Mouse (Mus musculus): ENCODE data around the gene Hspbap1.

The Hspbap1 gene

DNA sequence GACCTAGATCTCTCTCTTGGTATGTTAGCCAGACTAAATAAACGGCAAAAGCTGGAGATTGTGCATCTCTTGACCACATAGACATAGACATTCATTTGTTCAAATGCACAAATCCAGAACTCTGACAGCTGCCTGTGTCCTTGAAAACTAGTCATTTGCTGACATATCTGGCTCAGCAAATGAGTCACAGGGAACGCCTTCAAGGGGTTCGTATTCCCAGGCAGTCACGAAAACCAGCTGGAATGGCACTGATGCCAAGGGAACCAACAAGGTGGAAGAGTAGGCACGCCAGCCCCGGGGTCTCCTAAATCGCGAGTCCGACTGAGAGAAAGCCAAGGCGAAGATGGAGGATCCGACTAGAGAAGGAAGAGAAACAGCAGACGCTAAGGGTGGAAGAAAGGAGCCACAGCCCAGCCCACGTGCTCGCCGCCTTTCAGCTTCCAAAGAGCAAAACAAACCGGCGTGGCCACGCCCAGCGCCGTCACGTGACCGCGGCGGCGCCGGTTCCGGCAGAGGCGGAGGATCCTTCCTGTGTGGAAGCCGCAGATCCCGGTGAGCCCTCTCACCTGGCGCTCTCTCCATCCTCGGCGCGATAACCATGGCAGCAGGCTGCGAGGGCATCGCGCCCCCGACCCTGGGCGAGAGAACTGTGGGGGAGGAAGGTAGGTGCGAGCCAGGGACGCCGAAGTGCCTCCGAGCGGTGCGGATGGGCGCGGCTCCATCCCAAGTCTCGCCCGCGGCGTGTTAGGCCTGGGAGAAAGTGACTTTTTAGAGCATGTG is at the start of gene Hspbap1:
Gene Hspbap1, plus strand, starts transcription at position 498 of the 780 bp plus-strand sequence.
- peak; percentile 98 for DNase-seq (ENCODE audit: low read depth, low spot score)

DNA sequence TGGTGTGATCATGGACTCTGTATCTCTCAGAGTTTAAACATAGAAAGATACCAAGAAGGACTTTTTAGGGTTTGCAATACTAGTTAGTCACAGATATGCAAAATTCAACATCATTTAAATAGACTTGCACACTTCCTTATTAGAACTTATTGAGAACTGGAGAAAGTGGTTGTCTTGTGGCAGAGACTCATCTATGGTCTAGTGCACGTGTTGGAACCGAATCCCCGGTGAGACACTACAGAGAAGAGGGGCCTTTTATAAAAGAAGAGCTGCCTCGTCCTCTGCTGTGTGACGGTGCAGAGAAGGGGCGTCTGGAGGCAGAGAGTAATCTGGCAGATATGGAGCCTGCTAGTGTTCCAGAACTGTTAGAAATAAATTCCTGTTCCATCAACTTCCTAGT is 45.6 kb upstream of the Hspbap1 start:
- no peak for DNase-seq (ENCODE audit: low read depth, low spot score)

DNA sequence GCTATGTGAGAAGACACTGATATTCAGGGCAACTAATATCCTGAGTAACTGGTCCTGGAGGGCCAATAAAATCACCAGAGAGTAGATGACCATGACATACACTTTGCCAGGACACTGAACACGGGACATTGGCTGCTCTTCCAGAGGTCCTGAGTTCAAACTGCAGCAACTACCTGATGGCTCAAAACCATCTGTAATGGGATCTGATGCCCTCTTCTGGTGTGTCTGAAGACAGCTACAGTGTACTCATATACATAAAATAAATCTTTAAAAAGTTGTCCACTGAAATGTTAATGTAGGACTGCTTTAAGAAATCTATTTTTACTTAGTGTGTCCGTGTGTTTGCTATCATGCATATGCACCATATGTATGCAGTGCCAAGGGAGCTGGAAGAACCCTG is 43.6 kb upstream of the Hspbap1 start:
- no peak for DNase-seq (ENCODE audit: low read depth, low spot score)

DNA sequence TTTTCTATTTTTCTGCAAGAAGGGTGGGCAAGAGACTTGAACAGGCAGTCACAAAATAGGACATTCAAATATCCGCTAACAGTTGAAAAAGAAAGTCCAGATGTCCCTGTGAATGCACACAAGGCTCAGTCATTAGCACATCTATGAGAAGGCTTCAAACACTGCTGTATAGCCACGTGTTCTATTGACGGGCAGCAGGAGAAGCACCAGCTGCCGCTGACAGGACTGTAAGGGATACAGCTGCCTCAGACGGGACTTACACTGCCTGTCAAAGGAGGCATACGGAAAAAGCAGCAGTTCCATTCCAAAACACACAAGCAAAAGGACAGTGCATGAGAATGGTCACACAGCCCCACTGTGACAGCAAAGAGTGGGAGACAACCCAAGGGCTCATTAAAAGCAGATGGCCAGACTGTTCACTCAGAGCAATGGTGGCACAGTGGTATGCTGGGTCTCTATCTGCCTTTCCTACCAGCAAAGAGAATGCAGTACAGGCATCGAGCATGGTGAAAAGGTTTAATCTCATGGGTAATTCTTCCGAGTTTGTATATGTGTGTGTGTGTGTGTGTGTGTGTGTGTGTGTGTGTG is 40.9 kb upstream of the Hspbap1 start:
- peak; percentile 78 for DNase-seq (ENCODE audit: low read depth, low spot score)

DNA sequence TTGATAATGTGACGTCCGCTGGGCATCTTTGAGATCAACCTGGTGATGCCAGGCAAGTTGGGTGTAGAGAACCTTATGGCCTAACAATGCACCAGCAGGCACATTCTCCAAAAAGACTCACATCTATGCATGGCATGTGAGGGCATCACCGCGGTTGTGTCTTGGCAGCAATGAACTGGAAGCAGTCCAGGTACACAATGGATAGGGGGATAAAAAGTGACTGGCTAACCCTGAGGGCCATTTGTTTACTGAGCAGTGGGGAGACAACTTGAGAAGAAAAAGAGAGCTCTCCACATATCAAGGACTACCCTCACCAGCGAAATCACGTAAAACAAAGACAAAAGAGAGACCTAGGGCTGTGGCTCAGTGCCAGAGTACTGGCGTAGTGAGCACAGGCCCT is 38.1 kb upstream of the Hspbap1 start:
- no peak for DNase-seq (ENCODE audit: low read depth, low spot score)

DNA sequence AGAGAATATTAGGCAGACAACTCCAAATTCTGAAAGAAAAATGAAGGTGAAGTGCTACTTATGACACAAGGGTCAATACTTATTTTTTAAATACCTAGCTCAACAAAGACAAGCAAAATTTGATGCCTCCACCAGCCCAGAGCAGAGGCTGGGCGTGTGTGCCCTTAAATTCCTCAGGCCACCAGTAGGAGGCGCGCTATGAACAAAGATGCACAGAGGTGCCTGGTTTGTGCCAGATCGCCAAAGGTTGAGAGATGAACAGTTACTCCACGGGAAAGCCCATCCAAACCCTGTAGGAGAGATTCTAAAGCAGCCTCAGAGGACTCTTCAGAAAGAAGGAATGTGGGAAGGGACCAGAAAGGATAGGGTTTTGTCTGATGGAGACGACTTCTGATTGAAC is 36.1 kb upstream of the Hspbap1 start:
- peak; percentile 86 for DNase-seq (ENCODE audit: low read depth, low spot score)

DNA sequence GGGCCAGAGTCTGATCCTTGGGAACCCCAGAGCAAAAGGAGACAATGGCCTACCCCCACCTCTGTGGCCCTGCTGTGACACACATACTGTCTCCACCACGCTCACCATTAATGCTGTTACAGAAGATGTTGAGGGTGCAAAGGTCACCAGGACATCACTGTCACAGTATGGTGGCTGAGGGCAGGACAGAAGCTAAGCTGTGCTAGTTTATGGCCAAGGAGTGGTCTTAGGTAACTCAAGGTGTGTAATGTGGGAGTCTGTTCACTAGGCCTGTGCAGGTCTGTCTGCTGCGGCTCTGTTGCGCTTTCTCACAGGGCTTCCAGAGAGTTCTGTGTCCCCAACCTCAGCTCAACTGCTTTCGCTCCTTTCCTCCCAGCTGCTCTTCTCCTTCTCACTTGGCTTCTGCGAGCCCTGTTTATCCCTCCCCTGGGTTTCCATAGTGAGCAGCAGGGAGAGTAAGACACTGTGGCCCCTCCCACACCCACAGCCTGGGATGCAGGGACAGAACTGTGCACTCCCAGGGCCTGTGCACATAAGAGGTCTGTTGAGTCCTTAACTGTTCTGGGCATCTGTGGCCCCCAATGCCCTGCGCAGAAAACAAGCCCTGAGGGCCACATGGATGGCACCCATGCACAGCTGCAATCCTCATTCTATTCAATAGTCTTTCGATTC is 31.9 kb upstream of the Hspbap1 start:
- peak; percentile 27 for DNase-seq (ENCODE audit: low read depth, low spot score)

DNA sequence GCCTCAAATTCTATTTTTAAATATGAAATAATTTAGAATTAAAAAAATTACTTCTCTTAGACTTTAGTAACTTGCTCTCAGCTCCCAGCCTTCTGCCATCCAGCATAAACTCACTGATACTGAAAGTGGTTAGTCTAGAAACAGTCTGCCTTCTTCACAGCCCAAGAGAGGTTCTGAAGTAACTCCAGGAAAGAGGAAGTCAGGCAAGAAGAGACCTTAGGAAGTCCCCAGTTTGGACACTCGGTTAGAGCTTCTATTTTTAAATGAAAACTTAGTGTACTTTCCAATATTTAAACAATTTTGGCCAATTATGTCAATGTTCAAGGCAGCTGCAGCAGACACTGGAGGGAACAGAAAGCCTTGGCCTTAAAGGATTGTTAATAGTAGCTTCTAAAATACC is 30.6 kb upstream of the Hspbap1 start:
- DNase-seq (ENCODE audit: low read depth, low spot score), result no peak

DNA sequence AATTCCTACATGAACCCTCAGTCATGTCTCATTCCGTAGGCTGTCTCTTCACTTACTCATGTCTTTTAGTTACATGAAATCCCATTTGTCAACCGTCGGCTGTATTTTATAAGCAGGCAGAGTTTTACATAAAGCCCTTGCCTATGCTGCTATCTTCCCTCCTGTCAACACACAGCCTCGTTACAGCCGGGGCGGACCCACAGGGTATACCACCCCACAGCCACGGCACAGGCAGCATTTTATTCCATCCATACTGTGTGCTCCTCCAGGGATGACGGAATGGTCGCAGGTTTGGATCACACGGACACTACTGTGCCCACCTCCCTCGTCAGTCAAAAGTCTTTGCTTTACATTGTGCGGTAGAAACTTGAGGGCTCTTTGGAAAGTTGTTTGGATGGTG is 29.8 kb upstream of the Hspbap1 start:
- DNase-seq (ENCODE audit: low read depth, low spot score), result no peak

DNA sequence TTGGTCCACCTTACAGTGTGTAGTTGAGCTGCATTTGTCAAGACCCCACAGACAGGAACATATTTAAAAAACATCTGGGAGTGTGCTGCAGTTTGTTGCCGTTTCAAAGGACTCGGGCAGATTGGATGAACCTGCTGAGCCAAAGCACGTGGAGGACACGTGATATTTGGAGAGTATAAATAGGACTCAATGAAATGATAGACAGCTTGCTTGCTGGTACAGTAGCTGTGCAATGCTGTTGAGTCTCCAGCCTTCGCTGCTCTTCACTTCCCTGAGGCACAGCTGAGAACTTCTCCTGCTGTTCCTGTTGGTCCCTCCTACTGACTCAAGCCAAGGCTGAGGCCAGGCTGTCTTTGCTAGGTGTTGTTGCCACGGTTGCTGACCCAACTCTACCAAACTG is 29.2 kb upstream of the Hspbap1 start:
- DNase-seq (ENCODE audit: low read depth, low spot score), result no peak

DNA sequence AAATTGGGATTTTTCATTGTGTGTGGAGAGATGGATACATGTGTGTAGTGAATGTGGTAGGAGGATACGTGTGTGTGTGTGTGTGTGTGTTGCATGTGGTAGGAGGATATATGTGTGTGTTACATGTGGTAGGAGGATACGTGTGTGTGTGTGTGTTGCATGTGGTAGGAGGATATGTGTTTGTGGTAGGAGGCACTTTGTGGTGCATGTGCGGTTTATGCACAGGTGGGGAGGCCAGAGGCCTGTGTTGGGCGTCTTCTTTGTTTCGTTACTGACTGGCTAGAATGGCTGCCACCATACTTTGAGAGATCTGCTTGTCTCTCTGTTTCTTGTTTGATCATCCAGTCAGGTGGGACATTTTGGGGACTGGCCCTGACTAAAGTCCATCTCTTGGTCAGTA is 28.6 kb upstream of the Hspbap1 start:
- DNase-seq (ENCODE audit: low read depth, low spot score), result no peak

DNA sequence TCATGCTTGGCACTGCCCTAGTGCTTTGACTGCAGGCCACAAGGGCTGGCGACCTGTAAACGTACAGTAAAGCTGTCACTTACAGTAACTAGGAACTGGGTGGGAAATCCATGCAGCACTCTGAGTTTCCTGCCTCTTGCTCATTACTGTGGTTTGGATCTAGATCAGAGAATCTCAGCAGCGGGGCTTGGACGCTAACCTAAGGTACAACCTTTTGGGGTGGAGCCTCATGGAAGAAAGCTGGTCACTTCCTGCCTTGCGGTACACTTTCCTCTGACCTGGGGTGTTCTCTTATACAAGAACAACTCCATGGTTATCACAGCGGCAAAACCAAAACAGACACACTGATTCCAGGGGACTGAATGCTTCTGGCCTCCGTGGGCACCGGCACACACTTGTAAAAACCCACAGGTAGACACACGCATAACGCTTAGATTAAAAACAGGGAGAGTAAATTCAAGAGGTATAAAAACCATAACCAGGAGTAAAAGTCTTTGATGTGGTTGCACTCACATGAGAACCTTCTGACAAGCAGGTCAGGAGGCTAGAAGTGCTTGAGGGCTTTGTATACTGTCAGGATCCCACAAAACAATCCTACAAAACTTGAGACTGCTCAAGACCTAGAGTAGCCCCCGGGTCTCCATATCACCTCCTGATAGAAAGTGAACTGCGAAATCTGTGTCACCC is 27.8 kb upstream of the Hspbap1 start:
- DNase-seq (ENCODE audit: low read depth, low spot score), result no peak

DNA sequence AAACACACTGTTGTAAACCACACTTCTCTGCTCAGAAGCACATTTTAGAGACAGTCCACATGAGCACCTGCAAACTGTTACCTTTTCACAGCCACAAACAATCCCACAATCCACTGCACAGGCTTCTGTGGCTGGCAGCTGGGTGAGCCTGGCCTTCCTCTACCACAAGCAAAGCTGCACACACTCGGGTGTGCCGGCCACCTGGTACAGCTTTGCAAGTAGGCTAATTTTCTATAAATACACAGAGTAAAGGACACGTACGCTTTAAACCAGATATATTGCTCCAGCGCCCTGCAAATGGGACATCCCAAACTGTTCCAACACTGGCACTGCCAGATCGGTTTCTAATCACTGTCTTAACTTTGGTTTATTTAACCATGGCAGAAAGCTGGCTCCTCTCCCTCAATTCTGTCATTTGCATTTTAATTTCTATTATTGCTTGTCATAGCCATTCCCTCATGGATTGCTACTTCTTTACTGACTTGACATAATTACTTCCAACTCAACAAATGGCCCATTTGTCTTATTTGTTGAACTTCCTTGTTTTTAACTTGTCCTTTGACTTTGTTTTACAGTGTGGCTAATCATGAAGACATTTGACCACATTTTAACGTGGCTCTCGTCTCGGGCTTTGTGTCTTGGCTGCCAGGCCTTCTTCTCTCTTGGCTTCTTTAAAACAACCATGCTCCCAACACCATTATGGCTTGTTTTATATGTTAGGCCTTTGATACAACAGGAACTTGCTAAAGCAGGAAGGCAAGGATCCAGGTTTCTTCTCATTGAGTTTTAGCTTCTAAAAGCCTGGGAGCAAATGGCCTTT is 22.5 kb upstream of the Hspbap1 start:
- DNase-seq (ENCODE audit: low read depth, low spot score), result no peak

DNA sequence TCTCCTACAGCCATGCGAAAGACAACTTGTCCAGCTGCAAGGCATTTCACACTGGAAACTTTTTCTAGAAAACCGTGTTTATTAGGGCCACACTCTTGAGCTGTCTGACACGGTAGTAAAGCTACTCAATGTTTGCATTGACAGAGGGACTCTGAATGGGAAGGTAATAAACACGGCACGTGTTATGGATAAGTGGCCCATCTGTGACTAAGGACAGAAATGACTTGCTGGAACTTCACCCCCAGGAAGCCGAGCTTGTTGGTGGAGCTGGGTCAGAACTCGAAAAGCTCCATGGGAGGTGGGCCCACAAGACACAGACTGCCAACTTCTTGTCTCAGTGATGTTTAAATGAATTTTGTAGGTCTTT is 22.0 kb upstream of the Hspbap1 start:
- DNase-seq (ENCODE audit: low read depth, low spot score), result no peak

DNA sequence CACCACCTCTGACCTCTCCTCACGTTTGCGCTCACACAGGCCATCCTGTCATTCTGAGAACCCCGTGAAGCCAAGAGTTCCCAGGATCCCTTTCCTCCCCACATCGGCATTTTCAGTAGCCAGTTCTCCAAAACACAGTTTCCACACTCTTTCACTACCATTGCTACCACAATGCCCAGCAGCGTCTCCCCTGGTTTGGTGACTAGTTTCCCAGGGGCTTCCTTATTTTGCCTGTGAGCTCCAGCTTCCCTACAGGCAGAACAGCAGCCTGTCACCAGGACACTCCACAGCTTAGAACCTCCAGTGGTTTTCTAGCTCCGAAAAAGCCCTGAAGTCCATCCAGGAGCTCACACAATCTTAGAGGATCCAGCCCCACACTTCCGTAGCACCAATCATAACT is 20.8 kb upstream of the Hspbap1 start:
- no peak for DNase-seq (ENCODE audit: low read depth, low spot score)

DNA sequence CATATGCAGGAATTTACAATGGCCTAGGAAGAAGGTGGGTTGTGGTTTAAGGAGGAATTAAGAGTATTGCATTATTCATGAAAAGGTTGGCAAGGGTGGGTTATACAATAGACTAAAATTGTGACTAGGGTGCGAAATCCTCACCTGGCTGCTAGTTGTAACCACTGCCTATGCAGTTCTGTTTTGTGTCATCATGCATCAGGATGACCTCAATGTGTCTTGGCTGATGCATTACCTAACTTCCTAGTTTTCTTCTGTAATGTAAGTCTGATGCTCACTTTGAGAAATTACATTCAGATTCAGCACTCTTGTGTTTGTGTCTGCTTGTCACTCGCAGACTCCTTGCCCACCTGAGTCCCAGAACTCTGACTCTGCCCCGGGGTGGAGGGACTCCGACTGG is 18.3 kb upstream of the Hspbap1 start:
- no peak for DNase-seq (ENCODE audit: low read depth, low spot score)

DNA sequence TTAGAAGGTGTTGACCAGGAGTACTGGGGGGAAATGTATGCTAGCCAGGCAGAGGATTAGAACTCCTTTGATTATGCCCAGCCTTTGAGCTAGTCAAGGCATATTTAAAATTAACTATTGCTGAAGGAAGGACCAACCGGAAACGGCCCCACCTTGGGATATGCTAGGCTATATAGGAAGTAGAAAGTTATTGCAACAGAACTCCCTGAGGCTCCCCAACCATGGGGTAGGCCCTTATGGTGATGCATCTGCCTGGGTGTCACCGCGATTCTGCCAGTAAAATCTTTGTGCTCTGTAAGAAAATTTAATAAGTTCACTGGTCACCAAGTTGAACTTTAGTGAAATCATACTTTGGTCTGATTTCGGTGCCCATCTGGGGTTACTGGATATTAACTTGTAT is 16.2 kb upstream of the Hspbap1 start:
- DNase-seq (ENCODE audit: low read depth, low spot score), result no peak

DNA sequence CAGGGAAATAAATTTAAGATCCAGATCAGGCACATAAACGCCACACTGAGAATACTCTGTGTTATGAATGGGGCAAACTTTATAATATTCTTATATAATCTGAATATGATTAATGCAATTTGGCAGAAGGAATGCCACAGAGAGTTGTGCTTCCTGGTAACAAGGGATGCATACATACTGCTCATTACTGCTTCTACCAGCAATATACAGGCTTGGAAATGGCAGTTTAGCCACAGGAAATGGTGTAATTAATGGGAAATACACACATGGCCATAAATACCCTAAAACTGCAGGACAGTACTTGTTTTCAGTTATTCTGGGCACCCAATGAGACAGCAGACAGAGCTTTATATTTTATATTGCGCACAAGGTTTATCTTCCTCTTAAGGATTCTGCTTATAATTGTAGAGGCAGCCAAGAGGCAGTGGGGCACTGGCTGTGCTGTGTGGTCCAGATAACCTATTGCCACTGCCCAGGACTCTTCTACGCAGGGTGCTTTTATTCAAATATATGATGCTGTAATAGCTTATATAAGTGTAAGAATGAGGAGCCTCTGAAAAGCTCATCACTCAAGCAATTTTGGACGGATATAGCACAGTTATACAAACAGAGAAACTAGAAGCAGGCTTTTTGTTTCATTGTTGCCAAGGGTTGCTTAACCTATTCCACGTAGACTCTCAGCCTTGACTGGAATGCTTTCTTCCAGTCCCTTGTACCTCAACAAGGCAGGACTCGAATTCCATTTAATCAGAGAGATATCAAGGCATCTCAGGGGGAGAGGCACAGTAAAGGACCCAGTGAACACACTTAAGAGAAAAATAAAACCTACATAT is 14.5 kb upstream of the Hspbap1 start:
- no peak for DNase-seq (ENCODE audit: low read depth, low spot score)

DNA sequence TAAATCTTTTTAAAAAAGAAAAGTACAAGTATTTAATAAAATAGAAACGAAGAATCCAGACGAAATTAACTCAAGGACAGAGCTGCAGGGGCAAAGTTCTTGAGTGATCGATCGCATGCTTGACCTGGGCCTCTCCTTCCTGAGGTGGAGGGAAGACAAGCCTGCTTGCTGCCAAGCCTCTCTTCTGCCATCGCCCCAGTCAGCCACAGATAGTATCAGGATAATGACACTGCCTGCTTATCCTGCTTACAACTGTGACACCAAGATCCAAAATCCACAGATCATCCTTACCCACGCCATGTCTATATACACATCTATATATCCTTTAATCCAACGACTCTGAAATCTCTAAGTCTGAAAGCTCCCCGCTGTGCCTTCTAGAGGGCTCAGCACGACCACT is 13.5 kb upstream of the Hspbap1 start:
- no peak for DNase-seq (ENCODE audit: low read depth, low spot score)

DNA sequence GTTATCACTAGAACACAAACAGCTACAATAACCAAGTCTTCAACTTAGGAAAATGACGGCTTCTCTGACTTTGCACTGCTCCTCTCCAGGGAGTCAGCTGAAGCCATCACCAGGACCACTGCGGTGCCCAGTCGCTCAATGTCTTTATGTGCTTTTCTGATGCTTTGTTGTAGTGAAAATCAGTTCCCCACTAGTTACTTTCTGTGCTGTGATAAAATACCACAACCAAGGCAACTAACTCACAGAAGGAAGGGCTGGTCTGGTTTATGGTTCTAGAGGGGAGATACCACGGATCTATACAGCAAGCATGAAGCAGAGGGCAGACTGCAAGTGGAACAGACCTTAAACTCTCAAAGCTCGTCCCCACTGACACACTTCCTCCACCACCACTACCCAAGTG is 10.8 kb upstream of the Hspbap1 start:
- no peak for DNase-seq (ENCODE audit: low read depth, low spot score)

All from ZHBTc4 (cell line).